Mouse (Mus musculus) embryonic facial prominence, embryonic 12.5 days (tissue): ENCODE results near the gene Hira. TPM values are rescaled to one million over a fixed set of nuclear protein-coding genes. Genes with fewer than 3 reads are reported as not detected.
A peak's percentile ranks its signal among the peaks of the same experiment; 100 is the strongest.
"Not testable (repeated sequence)": the region's sequence is repeated elsewhere in the genome, so short reads cannot be mapped to it uniquely, and the experiment has no call there.

Experiments used
- ATAC-seq: fragments of 200-750 bp; cut with Nextera tagmentation; 2 replicates; pipeline ENCODE4 v1.8.0; 2017; ENCODE audit not compliant: insufficient number of reproducible peaks, insufficient read depth, low FRiP score, low TSS enrichment
- H3K27ac ChIP-seq: fragments of 300-500 bp; sonication (generic); 2 replicates; pipeline ENCODE4 v1.5.1; 2016; ENCODE audit warnings: mild to moderate bottlenecking
- H3K27me3 ChIP-seq: fragments of 300-500 bp; sonication (generic); 2 replicates; pipeline ENCODE4 v1.6.1; 2016; ENCODE audit warnings: mild to moderate bottlenecking, moderate library complexity
- H3K36me3 ChIP-seq: fragments of 300-500 bp; sonication (generic); 2 replicates; pipeline ENCODE4 v1.6.1; 2016; ENCODE audit warnings: mild to moderate bottlenecking
- H3K4me1 ChIP-seq: fragments of 300-500 bp; sonication (generic); 2 replicates; pipeline ENCODE4 v1.6.1; 2016
- H3K4me2 ChIP-seq: fragments of 300-500 bp; sonication (generic); replicated peaks from 2 replicates; pipeline ENCODE4 v1.6.1; 2016; ENCODE audit warnings: mild to moderate bottlenecking, moderate library complexity
- H3K4me3 ChIP-seq: fragments of 300-500 bp; sonication (generic); 2 replicates; pipeline ENCODE4 v1.5.1; 2016; ENCODE audit warnings: mild to moderate bottlenecking
- H3K9ac ChIP-seq: fragments of 300-500 bp; sonication (generic); 2 replicates; pipeline ENCODE4 v1.6.1; 2016; ENCODE audit warnings: mild to moderate bottlenecking, moderate library complexity
- H3K9me3 ChIP-seq: fragments of 300-500 bp; sonication (generic); 2 replicates; pipeline ENCODE4 v1.6.1; 2016; ENCODE audit warnings: mild to moderate bottlenecking, moderate library complexity
- WGBS: fragments of 180-500 bp; shearing (Covaris S2); methylation state at CpG from one replicate; pipeline ENCODE4 v1.1.7; 2016; 5-methylcytosine and 5-hydroxymethylcytosine counted together
- polyA plus RNA-seq: library from polyadenylated mRNA; unstranded; fragments of >200 nt; fragmentation: Nextera tagmentation; extraction: Ambion mirVana; gene quantifications from 2 replicates; pipeline ENCODE4 v1.2.1, GENCODE M21; 2016

Hira gene
- polyA plus RNA-seq, 1 experiment from 2014 or later: 20.2 TPM

DNA sequence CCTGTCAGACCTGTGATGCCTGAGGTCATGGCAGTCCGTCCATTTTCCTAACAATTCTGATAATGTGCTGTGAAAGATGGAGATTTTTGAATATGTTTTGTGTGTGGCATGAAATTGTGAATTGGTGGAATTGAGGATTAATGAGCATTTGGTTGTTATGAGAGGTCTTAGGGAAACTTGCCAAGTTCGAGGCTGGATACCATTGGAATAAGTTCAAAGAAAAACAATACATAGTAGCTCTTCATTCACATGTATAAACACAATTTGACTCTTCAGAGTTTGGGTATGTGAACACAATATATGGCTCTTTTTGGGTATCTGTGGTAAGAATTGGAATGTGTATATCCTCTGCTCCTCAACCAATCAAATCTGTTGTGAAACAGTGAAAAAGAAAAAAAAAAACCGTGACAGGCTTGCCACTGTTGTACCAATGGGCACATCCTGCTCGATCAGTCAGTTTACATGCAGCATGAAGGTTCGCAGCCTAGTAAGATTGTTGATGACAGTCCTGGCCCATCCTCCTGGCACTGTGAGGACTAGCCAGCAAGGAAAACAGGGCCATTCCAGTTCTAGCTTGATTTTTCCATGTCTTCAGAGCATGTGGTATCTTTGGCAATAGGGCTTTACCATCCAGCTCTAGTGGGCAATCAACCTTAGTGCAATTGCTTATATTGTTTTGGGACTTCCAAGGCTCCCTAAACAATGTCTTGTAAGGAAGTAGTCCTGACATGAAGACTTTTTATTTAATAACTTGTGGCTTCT lies 61.7 kb downstream of the Hira start:
- H3K4me3 ChIP-seq: no peak overlapping the region
- no peaks in the 10 kb centered on the region for H3K9me3 ChIP-seq
- H3K36me3 ChIP-seq: peaks cover 50% of the 10 kb centered on the region
- no peak overlapping the region for H3K27ac ChIP-seq
- no peaks in the 10 kb centered on the region for H3K27me3 ChIP-seq
- H3K9ac ChIP-seq: no peak overlapping the region
- no peak for ATAC-seq
- 87% methylated on average over 5 of the region's 5 CpGs for WGBS
- no peaks in the 10 kb centered on the region for H3K4me1 ChIP-seq
- H3K4me2 ChIP-seq: no peak overlapping the region

GRCm38 (mm10) chr16:18943906-18944305 lies 67.1 kb downstream of the Hira start:
- H3K4me3 ChIP-seq: no peak overlapping the region
- no peaks in the 10 kb centered on the region for H3K27me3 ChIP-seq
- H3K4me1 ChIP-seq: no peaks in the 10 kb centered on the region
- H3K4me2 ChIP-seq: no peak overlapping the region
- no peak overlapping the region for H3K9ac ChIP-seq
- no peak for ATAC-seq
- 93% methylated on average over 6 of the region's 6 CpGs for WGBS
- no peaks in the 10 kb centered on the region for H3K9me3 ChIP-seq
- no peak overlapping the region for H3K27ac ChIP-seq
- peaks cover 47% of the 10 kb centered on the region for H3K36me3 ChIP-seq

- H3K27ac ChIP-seq: no peak overlapping the region
- WGBS: 92% methylated on average over 9 of the region's 9 CpGs
- H3K4me2 ChIP-seq: no peak overlapping the region
- no peaks in the 10 kb centered on the region for H3K27me3 ChIP-seq
- H3K4me3 ChIP-seq: no peak overlapping the region
- no peak for ATAC-seq
- H3K9ac ChIP-seq: no peak overlapping the region
- no peaks in the 10 kb centered on the region for H3K4me1 ChIP-seq
- H3K9me3 ChIP-seq: no peaks in the 10 kb centered on the region
- H3K36me3 ChIP-seq: peaks cover 80% of the 10 kb centered on the region
These were observed 72.1 kb downstream of the Hira start for GRCm38 (mm10) chr16:18948941-18949340.

GRCm38 (mm10) chr16:18950351-18950750 lies 73.5 kb downstream of the Hira start:
- WGBS: 88% methylated on average over 2 of the region's 2 CpGs
- H3K36me3 ChIP-seq: peaks cover 85% of the 10 kb centered on the region

GRCm38 (mm10) chr16:18952813-18953212 lies 76.0 kb downstream of the Hira start:
- Histone ChIP-seq H3K27me3 (no peaks in the 10 kb centered on the region), H3K4me2 (no peak overlapping the region), H3K9me3 (no peaks in the 10 kb centered on the region), H3K9ac (no peak overlapping the region), H3K4me3 (no peak overlapping the region), H3K36me3 (peaks cover 88% of the 10 kb centered on the region), H3K4me1 (no peaks in the 10 kb centered on the region), H3K27ac (no peak overlapping the region)
- no peak for ATAC-seq

More at GRCm38 (mm10) chr16:18950351-18950750, 73.5 kb downstream of the Hira start:
- Histone ChIP-seq H3K4me1 (no peaks in the 10 kb centered on the region), H3K4me3 (no peak overlapping the region), H3K9ac (no peak overlapping the region), H3K27me3 (no peaks in the 10 kb centered on the region), H3K27ac (no peak overlapping the region), H3K4me2 (no peak overlapping the region), H3K9me3 (no peaks in the 10 kb centered on the region)
- ATAC-seq: no peak

GRCm38 (mm10) chr16:18955070-18955469 lies 78.2 kb downstream of the Hira start:
- Histone ChIP-seq H3K9ac (no peak overlapping the region), H3K9me3 (no peaks in the 10 kb centered on the region), H3K27ac (no peak overlapping the region), H3K4me1 (no peaks in the 10 kb centered on the region), H3K4me2 (no peak overlapping the region), H3K27me3 (no peaks in the 10 kb centered on the region), H3K4me3 (no peak overlapping the region), H3K36me3 (peaks cover 71% of the 10 kb centered on the region)
- no peak for ATAC-seq
- WGBS: 84% methylated on average over 3 of the region's 3 CpGs

GRCm38 (mm10) chr16:18963486-18963885 lies 86.6 kb downstream of the Hira start:
- Histone ChIP-seq H3K27me3 (no peaks in the 10 kb centered on the region), H3K9ac (no peak overlapping the region), H3K4me3 (no peak overlapping the region), H3K36me3 (peaks cover 58% of the 10 kb centered on the region), H3K27ac (no peak overlapping the region), H3K4me2 (no peak overlapping the region), H3K4me1 (no peaks in the 10 kb centered on the region), H3K9me3 (peaks cover 10% of the 10 kb centered on the region)
- no peak for ATAC-seq

DNA sequence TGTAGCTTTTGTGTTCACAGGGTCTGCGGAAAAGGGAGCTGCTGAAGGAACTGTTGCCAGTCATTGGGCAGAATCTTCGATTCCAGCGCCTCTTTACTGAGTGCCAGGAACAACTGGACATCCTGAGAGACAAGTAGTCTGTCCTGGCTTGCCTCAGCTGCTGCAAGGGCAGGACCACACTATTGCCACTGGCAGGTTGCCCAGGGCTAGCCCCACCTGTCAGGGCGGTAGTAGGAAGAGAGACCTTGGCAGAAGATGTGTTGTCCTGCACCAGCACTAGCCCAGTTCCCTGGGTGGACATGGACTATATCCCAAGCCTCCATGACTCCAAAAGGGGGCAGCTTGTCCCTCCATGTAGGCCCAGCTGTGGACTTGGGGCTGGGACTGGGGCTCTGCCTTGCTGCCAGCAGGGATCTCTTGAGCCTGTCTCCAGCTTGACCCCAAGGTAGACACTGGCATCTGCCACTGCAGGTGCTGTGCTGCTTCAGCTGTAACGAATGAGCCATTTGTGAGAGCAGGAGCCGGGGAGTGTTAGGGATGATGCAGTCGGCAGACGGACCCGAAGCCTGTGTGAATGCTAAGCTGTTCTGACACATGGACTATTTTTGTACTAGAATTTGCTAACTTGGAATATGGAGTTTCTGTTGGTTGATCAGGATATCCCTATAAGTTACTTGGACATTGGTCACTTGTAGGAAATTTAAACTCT lies 92.7 kb downstream of the Hira start:
- WGBS: 95% methylated on average over 9 of the region's 9 CpGs
- Histone ChIP-seq H3K9ac (no peak overlapping the region), H3K9me3 (no peaks in the 10 kb centered on the region), H3K27ac (no peak overlapping the region), H3K4me2 (no peak overlapping the region), H3K4me1 (no peaks in the 10 kb centered on the region), H3K36me3 (peaks cover 40% of the 10 kb centered on the region), H3K27me3 (no peaks in the 10 kb centered on the region), H3K4me3 (no peak overlapping the region)
- no peak for ATAC-seq

DNA sequence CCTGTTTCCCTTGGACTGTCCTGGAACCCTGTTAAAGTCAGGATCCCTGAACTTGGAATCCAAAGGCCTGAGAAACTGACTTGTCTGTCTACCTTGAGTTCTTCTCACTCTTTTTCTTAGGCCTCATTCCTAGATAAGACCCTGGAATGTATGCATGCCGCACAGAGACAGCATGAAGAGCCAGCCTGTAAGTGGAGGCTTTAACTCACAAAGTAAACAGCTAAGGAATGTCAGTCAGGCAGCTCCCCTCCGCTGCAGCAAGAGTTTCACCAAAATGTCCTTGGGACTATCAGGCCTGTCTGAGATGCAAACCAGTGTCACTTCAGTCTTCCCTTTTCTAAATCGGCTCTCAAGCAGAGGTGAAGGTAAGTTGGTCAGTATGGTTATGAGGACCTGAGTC lies 94.0 kb downstream of the Hira start:
- H3K36me3 ChIP-seq: peaks cover 30% of the 10 kb centered on the region
- no peaks in the 10 kb centered on the region for H3K27me3 ChIP-seq
- H3K4me1 ChIP-seq: no peaks in the 10 kb centered on the region
- H3K4me2 ChIP-seq: no peak overlapping the region
- H3K9ac ChIP-seq: no peak overlapping the region
- ATAC-seq: no peak
- H3K27ac ChIP-seq: no peak overlapping the region
- H3K4me3 ChIP-seq: no peak overlapping the region
- no peaks in the 10 kb centered on the region for H3K9me3 ChIP-seq
- WGBS: 85% methylated on average over 3 of the region's 3 CpGs

DNA sequence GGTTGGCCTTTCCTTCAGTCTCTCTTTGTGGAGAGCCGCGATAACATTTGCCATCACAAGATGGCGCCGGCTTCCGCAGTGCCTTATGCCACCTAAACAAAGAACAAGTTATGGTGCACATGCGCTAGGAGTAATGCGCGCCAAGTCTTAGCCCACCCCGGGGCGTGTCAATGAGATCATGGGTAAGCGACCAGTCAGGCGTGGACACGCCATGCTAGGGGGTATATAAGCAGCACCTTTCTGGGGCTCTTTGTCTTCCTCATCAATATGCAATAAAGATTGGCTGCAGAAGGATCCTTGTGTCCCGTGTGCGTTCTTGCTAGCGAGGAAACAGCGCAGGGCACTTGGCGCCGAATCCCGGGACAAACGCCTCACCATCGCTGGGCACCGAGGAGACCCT lies 98.8 kb downstream of the Hira start:
- not testable (repeated sequence) for H3K4me2 ChIP-seq, H3K36me3 ChIP-seq
- 85% methylated on average over 23 of the region's 23 CpGs for WGBS

DNA sequence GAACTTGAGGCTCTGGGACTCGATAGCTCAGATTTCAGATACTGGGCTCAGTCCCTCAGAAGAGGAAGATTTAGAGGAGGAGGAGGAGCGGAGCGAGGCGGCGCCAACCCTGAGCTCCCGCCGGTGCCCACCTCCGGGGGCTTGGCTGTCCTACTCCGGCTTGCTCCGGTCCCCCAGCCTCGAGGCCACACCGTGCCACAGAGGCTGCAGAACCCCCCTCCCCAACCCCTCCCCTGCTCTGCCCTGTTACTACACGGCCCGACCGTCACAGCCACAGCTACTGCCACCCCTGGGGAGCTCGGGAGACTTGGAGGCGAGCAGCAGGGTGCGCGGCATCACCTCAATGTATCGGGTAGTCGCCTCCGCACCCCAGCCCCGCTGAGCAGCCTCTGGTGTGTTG lies 99.5 kb downstream of the Hira start:
- Histone ChIP-seq H3K27ac (no peak overlapping the region), H3K4me2 (0 out of 2 replicates have a peak overlapping the region, but pooled peaks have one; percentile 15), H3K9me3 (peaks cover 5% of the 10 kb centered on the region; the same call in 1 of the 2 replicates), H3K36me3 (peaks cover 1% of the 10 kb centered on the region), H3K4me1 (no peaks in the 10 kb centered on the region), H3K4me3 (no peak overlapping the region), H3K27me3 (no peaks in the 10 kb centered on the region), H3K9ac (no peak overlapping the region)
- no peak for ATAC-seq
- 79% methylated on average over 23 of the region's 23 CpGs for WGBS

More for the DNA sequence above, 98.8 kb downstream of the Hira start:
- H3K4me1 ChIP-seq, H3K4me3 ChIP-seq, H3K9me3 ChIP-seq, H3K27me3 ChIP-seq, H3K27ac ChIP-seq, H3K9ac ChIP-seq, ATAC-seq: not testable (repeated sequence)

DNA sequence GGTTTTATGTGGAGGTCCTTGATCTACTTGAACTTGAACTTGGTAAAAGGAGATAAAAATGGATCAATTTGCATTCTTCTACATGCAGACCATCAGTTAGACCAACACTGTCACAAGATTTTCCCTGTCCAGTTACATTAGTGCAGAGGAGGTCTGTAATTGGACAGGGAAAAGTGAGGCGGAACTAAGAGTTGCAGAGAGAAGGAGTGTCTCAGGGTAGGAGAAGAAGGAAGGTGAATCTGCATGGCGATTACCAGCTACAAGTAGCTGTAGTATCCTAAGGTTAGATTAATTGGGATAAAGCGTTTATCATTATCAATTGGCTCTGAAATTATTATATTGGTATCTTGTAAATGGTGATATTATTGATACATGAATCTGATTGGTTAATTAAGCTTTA lies 109.5 kb downstream of the Hira start:
- H3K4me3 ChIP-seq: no peak overlapping the region
- no peaks in the 10 kb centered on the region for H3K9me3 ChIP-seq
- 86% methylated on average over 3 of the region's 3 CpGs for WGBS
- no peaks in the 10 kb centered on the region for H3K4me1 ChIP-seq
- no peak for ATAC-seq
- no peak overlapping the region for H3K4me2 ChIP-seq
- H3K9ac ChIP-seq: no peak overlapping the region
- H3K36me3 ChIP-seq: no peaks in the 10 kb centered on the region
- no peaks in the 10 kb centered on the region for H3K27me3 ChIP-seq
- no peak overlapping the region for H3K27ac ChIP-seq
